Mouse (Mus musculus) retina, postnatal 7 days (tissue): Measurements from ENCODE around the gene BC029722.

ENCODE experiments used
- DNase-seq: peaks from one replicate; pipeline ENCODE4 v3.0.0-alpha.2; 2012; ENCODE audit warnings: low read depth, low spot score

Gene BC029722

DNA sequence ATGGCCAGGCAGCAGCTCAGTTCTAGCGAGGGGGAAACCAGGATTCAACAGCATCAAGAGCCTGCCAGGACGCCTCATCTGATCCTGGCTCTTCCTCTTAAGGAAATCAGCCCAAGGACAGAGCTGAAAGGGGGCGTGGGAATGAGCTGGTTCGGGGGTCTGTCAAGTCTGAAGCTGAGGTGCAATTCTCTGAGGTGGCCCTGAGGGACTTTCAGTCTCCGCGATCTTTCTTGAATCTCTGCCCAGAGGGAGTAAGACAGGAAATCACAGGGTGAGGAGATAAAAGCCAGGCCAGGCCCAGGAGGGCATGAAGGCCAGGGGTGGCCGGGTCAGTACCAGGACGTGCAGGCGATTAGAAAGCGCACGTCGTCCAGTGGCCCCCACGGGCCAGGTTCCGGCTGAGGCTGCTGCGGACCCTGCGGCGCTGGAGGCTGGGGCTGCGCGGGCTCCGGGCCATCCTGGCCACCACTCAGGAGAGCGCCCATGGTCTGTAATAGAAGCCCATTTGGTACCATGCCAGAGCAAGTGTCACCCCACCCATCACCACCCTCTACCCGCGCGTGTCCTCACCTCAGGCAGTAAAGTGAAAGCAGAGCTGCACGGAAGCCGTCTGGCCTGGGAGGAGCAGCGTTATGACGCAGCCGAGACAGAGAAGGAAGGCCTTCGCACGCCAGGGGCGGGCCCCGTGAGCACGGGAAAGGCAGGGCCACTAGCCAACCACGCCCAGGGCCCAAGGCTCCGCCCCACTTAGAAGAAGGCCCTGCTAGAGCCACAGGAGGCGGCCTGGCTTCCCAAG, 432 bp downstream of the BC029722 start:
- DNase-seq: peak; percentile 72

DNA sequence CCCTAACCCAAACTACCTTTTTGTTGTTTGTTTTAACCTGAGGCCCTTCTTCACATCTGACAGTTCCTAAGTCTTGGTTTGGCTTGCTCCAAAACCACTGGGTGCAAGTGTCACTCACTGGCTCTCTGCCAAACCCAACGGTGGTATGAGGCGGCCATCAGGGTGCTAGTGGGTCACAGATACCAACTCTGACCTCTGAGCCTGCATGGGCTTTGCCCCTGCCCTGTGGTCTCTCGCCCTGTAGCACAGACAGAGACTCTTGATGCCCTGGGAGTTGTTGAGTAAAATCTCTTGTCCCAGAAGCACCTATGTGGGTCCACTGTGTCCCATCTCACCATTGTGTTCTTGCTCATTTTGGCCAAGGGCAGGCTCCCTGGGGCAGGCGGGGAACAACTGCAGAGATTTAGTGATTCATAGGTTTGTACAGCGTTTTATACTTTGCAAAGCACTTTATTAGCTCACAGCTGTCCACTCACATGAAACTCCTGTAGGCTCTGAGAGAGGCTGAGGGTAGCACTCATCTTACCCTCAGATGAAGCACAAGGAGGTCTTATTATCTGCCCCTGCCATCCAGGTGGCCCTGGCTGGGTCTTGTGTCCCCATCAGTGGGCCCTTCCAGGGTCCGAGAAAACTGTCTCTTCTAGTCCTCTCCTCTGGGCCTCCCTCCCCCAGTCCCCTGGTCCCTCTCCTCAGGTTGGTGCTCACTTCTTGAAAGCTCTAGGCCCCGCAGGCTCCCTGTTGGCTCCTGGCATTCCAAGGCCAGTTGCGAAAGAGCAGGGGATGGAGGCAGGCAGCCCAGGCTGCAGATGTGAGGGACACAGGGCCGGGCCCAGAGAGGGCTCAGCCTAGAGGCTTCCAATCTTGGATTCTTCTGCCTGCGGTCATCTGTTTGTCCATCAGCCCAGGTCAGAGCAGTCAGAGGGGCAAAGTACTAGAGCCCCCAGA, 1.7 kb downstream of the BC029722 start:
- no peak for DNase-seq

DNA sequence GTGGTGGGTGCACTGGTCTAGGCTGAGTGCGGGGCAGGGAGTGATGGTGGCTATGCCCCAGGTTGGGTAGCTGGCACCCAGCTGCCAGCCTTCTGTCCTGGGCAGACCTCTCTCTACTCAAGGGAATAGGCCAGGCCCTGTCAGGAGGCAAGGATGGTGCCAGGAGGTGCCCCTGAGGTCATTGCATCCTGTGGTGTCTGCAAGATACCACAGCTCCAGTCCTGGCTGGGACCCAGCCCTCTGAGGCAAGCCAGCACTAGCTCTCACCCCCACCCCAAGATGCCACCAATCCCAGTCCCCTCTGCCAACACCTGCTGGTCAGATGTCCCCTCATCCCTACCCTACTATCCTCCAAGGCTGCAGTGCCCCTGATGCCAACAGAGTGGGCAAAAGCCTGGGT, 3.0 kb downstream of the BC029722 start:
- DNase-seq: no peak

DNA sequence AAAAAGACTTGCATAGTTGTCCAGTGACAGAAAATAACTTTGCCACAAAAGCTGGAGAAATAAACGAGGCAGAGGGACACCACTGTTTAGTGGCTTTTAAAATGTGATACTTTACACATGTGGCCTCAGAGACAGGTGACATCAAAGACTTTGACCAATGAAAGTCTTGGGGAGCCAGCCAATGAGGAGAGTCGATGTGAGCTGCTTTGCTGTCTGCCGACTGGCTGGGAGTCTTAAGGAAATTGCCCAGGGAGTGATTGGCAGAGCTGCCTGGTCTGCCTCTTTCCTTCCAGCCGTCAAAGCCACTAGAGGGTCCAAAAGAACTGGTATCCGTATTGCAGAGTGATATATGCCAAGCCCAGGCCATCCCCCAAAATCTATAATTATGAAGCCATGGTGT, 4.4 kb downstream of the BC029722 start:
- no peak for DNase-seq

DNA sequence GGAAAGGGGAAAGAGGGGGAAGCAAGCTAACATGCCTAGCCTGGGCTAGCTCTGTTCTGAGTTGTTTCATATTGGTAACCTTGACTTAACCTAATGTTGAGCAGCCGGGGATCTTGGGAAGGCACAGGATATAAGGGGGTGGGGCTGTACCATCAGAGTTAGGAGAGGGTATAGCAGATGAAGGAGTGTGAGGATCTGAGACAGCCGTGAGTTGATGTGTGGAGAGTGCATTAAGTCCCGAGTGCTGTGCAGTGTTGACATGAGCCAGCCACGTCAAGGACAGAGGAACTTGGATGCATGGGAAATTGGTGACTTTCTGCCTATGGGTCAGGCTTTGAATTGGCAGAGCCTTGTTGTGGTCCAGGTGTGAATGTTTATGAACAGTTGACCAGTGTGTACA, 6.6 kb downstream of the BC029722 start:
- DNase-seq: no peak

DNA sequence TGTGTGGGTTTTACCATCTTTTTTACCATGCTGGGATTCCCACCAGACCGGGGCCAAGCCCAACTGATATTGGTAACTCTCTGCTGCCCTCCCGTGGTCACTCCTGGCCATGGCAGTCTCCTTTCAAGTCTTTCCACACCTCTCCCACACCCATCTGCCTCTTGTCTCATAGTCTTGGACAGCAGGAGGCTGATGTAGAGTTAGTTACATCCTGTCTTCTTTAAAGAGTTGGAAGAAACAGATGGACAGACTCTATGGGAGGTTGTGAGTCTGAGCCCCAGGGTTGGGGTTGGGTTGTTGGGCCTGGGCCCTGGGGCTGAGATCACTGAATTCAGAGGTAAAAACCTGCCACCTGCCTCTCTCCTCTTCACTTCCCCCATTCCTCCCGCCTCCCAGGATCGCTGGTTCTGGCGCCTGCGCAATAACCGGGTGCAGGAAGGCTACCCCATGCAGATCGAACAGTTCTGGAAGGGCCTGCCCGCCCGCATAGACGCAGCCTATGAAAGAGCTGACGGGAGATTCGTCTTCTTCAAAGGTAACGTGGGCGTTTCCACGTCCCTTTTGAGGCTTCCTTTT, 7.3 kb downstream of the BC029722 start:
- peak; percentile 49 for DNase-seq

DNA sequence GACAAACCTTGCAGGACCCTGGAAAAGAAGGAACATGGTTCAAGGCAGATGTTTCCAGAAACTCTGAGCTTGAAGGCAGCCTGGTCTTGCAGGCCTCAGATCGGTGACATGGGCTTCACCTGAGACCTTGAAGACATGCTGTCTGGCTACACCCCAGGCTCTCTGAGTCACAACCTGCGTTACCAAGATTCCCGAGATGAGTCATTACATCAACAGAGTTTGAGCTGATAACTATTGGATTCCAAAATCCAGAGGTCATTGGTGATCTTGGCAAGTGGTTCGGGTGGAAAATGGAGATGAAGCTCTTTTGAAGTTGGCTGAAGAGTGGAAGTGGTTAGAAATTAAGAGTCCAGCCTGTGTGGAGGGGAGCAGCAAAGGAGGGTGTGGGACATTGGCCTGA, 9.6 kb downstream of the BC029722 start:
- DNase-seq: no peak

DNA sequence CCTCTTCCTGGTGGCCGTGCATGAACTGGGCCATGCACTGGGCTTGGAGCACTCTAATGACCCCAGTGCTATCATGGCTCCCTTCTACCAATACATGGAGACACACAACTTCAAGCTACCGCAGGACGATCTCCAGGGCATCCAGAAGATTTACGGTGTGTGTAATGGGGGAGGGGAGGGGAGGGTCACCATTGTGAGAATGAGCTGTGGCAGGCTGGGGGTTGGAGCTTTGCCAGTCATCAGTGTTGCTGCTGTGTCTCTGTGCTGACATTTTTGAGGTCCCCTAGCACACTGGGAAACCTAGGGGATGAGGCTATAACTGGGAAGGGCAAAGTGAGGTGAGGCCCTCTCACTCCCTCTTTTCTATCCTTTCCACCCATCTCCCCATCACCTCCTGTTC, 11.8 kb downstream of the BC029722 start:
- DNase-seq: no peak

DNA sequence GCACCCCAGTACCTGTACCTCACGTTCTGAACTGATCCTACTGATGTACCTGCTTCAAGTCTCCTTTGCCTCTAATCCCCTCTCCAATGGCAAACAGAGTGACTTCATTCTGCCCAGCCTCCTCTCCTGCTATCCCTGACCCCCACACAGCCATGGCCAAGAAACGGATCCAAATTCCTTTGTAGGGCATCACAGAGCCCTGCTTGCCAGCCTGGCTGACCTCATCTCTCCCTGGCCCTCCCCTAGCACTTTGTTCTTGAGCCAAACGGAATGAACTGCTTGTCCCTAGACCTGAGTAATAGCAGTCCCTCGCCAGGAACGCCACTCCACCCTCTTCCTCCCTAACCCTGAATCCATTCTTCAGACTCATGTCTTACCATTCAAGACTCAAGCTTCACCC, 12.7 kb downstream of the BC029722 start:
- DNase-seq: no peak

DNA sequence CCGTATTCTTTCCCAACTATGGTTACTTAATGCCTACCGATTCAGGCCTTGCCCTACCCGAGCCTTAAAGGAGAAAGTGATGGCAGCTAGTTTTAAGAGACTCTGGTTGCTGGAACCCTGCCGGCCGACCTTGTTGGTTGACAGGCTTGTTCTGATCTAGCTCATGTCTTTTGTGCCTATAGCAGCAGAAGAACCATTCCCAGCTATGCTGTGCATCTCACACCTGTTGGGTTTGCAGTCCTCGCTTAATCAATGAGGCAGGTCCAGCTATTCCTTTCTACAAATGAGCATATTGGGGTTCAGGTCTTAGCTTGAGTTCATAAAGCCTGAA, 13.3 kb downstream of the BC029722 start:
- DNase-seq: no peak

DNA sequence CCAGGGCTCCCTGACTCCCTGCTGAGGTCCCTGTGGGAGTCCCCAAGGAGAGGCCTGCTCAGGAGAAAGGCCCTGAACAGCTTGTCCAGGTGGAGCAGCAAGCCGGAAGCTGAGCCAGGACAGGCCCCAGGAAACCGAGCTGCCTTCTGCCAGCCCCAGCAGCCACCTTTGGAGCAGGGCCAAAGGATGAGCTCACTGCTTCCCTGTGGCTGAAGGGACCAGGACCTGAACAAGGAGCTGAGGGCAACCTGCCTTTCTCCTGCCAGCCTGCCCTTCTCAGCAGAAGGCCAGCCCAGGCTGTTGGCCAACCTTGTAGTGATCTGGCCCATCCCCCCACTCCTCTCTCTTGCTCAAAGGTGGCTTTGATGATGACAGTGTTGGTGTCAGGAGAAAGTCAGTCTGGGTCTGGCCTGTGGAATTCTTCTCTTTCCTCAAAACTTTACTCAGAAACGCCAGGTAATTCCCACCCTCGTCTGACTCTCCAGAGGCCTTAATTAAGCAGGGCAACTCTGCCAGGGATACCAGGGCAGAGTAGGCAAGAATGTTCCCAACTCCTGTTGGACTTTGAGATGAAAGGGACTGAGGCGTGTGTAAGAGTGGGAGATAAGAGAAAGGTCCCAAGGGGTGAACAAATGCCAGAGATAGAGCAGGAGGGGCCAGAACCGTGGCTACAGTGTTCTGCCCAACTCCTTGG, 13.8 kb downstream of the BC029722 start:
- no peak for DNase-seq

DNA sequence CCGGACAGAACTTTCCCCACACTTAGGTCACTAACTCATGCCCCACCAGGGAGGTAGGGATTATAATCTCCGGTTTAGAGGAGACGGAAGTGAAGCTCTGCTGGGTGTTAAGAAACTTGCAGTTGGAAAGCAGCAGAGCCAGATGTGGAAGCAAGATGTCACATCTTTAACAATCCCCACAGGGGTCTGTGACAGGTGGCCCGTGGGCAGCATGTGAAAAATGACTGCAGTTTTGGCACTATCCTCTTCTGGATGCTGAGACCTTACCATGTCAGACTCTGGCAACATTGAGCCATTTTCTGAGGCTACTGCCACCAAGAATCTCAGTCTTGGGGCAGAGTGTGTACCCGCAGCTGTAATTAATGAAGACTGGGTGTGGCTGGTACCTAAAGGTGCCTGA, 15.2 kb downstream of the BC029722 start:
- no peak for DNase-seq

DNA sequence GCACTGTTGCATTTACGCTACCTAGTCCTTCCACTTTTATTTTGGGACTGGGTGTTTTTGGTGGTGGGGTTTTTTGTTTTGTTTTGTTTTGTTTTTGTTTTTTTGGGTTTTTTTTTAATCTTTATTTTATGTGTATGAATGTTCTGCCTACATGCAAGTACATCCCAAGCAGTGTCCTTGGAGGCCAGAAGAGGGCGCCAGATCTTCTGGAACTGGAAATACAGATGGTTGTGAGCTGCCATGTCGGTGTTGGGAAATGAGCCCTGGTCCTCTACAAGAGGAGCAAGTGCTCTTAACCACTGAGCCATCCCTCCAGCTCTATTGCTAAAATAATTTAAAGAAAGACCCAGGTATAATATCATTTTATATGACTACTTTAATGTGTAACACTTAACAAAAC, 16.5 kb downstream of the BC029722 start:
- no peak for DNase-seq

DNA sequence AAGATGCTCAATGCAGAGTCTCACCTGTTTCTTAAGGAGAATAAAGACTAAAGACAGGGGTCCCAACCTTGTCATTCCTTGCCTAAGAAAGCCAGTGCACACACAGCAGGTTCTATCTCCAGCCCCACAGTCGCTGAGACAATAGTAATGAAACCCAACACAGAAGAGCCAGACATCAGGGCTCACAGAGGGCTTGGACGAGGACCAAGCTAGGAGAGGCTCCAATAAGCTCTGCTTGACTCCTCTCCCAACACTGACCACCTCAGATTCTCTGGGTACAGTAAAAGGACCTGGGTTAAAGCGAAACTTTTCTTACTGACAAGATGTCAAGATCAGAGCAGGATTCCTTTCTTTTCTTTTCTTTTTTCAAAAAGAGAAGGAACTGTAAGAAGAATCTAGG, 20.6 kb downstream of the BC029722 start:
- DNase-seq: no peak

DNA sequence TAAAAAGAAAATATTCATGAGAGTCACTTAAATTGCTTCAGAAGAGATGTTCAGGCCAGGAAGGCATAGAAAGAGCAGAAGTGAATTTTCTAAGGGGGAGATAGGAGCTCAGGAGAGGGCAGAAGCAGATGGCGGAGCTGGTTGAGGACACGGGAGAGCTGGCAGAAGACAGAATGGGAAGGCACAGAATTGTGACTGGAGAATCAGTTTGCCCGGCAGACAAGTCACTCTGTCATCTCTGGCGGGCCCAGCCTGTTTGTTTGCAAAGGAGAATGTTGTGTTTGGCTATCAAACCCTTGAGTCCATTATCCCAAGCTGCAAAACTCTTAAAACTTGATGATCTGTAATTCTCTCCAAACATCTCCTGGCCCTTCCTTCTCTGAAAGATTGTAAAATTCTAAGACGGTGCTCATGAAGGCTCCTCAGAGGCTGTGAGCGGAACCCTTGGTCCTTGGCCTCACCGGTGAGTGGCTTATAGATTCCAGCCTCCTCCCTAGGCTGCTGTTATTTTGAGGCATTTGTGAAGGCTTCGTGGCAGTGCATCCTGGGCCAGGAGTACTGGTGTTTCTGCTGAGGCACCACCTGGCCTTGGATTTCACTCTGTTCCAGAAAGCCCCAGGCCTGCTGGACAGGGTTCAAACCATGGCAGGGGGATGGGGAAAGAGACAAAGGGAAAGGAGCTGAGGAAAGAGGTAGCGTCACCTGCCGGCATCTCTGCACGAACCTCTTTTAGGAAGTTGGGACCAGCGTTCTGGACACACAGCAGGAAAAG, 24.4 kb downstream of the BC029722 start:
- no peak for DNase-seq

DNA sequence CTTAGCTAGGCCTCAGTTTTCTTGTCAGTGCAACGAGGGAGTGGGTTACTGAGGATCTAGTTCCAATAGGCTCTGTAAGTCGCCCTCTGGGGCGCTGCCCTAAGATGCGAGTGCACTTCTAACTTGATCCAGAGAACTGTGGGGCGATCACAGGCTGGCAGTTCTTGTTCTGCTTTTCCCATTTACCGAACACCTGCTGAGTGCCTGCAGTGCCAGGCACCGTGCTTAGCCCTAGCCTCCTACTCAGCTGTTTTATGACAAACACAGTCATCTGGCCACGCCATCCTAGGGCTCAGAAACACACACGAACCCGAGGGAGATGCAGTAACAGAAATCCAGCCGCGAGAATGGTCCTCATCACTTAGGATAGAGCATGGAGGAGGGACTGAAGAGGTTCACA, 26.3 kb downstream of the BC029722 start:
- no peak for DNase-seq

DNA sequence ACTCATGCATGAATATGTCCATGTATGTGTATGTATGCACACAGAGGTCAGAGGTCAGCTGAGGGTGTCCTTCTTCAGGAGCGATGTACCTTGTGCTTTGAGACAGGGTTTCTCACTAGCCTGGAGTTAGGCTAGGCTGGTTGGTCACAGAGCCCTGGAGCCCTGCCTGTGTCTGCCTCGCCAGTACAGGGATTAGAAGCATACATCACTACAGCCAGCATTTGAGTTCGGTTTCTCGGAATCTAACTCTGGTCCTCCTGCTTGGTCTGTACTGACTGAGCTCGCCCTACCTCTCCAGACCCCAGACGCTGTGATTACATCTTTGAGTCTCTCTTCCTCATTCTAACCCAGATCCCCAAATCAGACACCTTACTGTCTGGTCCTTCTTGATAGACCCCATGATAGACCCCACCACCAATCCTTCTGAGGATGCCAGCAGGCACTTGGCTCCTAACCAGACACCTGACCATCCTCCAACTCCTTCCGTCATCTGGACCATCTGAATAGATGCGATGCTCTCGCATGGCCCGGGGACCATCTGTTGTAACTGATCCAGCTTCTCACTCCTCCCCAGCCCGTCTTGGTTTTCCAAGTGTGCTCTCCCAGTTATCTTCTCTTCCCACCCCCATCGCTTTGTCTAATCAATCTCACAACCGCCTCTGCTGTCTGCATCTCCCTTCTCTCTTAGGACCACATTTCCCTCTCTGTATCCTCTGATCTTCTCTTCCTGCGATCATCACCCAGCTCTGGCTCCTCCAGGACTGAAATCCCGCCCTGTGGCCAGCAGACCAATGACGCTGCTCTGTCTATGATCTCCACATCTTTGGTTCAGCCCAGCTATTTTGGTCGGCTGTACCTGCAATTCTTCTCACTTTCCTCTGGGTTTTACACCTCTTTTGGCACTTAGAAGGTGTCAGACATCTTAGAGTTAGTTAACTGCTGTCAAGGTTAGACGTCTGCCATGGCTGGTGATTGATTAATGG, 31.0 kb downstream of the BC029722 start:
- DNase-seq: no peak

DNA sequence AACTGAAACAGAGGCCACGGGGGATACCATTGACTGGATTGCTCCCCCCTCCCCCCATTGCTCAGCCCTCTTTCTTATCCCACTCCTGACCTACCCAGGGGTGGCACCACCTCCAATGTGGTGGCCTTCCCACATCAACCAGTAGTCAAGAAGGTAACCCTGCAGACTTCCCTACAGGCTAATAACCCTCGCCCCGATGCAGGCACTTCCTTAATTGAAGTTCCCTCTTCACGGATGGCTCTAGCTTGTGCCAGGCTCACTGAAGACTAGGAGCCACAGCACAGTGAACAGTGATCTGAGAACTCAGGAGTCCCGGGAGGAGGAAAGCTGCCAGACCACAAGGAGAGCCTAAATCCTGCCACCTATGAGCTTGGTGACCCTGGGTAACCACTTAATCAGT, 32.3 kb downstream of the BC029722 start:
- DNase-seq: no peak

DNA sequence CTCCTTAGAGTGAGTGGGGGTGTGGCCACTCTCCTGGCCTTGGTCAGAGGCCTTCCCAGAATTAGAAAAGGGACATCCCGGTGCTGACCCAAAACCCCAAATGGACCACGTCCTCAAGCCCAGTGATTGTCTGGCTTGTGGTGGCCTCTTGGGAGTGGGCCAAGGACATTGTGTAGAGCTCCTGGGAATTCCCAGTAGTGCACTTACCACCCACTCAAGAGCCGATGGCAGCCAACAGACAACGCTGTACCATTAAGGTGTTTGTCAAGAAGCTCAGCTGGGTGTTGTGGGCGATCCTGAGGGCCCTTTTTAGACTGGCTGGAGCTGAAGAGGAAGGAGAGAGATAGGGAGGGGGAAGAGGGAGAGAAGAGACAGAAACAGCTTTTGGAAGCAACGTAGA, 34.7 kb downstream of the BC029722 start:
- DNase-seq: no peak

DNA sequence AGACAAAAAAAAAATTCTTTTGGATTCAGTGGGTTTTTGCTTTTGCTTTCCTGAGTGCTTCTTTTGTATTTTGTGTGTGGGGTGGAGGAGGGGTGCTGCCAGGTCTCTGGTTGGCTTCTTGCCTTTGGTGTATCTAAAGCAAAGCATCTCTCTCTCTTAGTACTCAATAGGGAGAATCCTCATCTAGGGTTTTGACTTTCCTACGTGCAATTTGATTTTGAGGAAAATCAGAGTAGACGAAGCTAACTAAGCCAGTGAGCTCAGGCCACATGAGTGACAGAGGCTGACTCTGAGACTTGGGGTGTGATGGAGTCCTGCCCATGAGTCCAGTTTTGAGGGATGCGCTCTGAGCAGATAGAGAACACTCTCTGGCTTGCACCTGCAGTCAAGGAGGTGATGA, 39.7 kb downstream of the BC029722 start:
- DNase-seq: no peak
